Mouse (Mus musculus): ENCODE measurements around the gene Yif1a.

Gene Yif1a

DNA sequence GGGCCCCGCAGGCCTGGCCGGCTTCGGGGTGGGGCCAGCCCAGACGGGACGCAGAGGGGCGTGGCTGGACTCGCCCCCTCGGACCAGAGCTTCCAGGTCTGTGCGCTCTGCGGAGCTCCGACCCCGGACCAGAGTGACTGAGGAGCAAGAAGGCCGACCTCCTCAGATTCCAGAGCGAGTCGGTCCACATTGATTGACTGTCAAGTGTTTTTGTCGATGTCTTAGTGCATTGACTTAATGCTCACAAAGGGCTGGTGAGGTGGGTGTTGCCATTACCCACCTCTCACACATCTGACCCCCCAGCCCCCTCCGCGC, 30.0 kb downstream of the Yif1a start, which contains the start of gene Klc2:
TSS of gene Klc2 (minus strand) at position 177 of the 315 bp plus-strand sequence.
- DNase-seq (ENCODE audit: low read depth, low spot score) = no peak

- DNase-seq (ENCODE audit: low read depth, low spot score) = no peak
These were observed 34.2 kb downstream of the Yif1a start for GRCm38 (mm10) chr19:5122492-5122891.

GRCm38 (mm10) chr19:5123241-5123640, 34.9 kb downstream of the Yif1a start:
- no peak for DNase-seq (ENCODE audit: low read depth, low spot score)

- DNase-seq (ENCODE audit: low read depth, low spot score) = no peak
These were observed 35.8 kb downstream of the Yif1a start for GRCm38 (mm10) chr19:5124055-5124614.

DNA sequence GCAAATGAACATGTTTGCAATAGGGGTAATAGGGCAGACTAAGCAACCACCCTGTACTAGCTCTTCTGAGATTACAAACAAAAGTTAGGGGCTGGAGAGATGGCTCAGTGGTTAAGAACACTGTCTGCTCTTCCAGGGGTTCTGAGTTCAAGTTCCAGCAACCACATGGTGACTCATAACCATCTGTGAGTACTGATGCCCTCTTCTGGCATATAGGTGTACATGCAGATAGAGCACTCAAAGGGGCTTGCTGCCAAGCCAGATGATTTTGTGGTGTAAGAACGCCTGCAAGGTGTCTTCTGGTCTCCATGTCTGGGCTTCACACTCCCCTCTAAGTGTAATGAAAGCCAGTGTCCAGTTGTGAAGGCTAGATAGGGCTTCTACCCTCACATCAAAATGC, 41.4 kb downstream of the Yif1a start:
- no peak for DNase-seq (ENCODE audit: low read depth, low spot score)

DNA sequence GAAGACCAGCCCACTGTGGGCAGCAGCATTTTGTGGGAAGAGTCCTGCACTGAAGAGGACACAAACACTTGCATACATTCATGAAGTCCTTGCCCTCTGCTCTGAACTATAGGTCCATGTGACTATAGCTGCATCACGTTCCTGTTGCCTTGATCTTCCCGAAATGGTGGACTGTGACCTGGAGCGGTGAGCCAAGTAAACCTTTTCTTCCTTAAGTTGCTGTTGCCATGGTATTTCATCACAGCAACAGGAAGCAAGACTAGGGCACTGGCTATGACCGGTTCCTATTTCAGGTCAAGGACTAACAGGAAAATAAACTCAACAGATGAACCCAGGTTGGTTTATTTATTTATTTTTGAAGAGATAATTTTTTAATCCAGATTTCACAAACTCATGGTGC, 42.9 kb downstream of the Yif1a start:
- no peak for DNase-seq (ENCODE audit: low read depth, low spot score)

DNA sequence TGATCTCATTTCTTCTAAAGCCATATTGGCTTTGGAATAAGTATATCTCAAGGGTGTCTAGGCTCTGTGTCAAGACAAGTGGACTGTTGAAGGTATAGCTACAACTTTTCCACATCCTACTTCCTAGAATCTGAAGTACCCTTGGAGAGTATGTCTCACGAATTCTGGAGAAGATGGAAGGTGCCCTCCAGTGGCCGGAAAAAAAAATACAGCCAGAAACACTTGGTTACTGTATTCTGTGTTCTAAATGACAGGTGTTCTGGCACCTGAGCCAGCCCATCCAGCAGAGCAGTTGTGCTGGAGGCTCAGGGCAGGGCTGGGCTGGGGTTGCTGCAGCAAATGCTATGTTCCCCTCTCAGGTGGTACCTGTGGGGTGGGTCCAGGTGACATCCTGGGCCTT, 51.3 kb downstream of the Yif1a start:
- peak; percentile 20 for DNase-seq (ENCODE audit: low read depth, low spot score)
